Mouse (Mus musculus) kidney, embryonic 15.5 days (tissue): ENCODE measurements around the gene Myh9. TPM values are rescaled to one million over a fixed set of nuclear protein-coding genes. Genes with fewer than 3 reads are reported as not detected.

Source experiments
- ATAC-seq: fragments of 200-750 bp; cut with Nextera tagmentation; replicated peaks from 2 replicates; pipeline ENCODE4 v1.8.0; 2017; ENCODE audit warnings: moderate TSS enrichment; ENCODE audit not compliant: low FRiP score
- H3K27ac ChIP-seq: fragments of 300-500 bp; sonication (generic); 2 replicates; pipeline ENCODE4 v1.5.1; 2015; ENCODE audit warnings: mild to moderate bottlenecking, inconsistent platforms
- H3K27me3 ChIP-seq: fragments of 300-500 bp; sonication (generic); 2 replicates; pipeline ENCODE4 v1.6.1; 2015; ENCODE audit warnings: inconsistent platforms
- H3K36me3 ChIP-seq: fragments of 300-500 bp; sonication (generic); 2 replicates; pipeline ENCODE4 v1.6.1; 2015; ENCODE audit warnings: inconsistent platforms
- H3K4me1 ChIP-seq: fragments of 300-500 bp; sonication (generic); 2 replicates; pipeline ENCODE4 v1.6.1; 2015; ENCODE audit warnings: inconsistent platforms
- H3K4me2 ChIP-seq: fragments of 300-500 bp; sonication (generic); 2 replicates; pipeline ENCODE4 v1.6.1; 2015; ENCODE audit warnings: moderate library complexity, mild to moderate bottlenecking, inconsistent platforms
- H3K4me3 ChIP-seq: fragments of 300-500 bp; sonication (generic); replicated peaks from 2 replicates; pipeline ENCODE4 v1.5.1; 2015; ENCODE audit warnings: mild to moderate bottlenecking, inconsistent platforms
- H3K9ac ChIP-seq: fragments of 300-500 bp; sonication (generic); 2 replicates; pipeline ENCODE4 v1.6.1; 2015; ENCODE audit warnings: mild to moderate bottlenecking, inconsistent platforms
- H3K9me3 ChIP-seq: fragments of 300-500 bp; sonication (generic); replicated peaks from 2 replicates; pipeline ENCODE4 v1.6.1; 2016; ENCODE audit warnings: inconsistent platforms
- WGBS: fragments of 180-500 bp; shearing (Covaris S2); methylation state at CpG from one replicate; pipeline ENCODE4 v1.1.7; 2015; ENCODE audit warnings: mixed read lengths; 5-methylcytosine and 5-hydroxymethylcytosine counted together
- polyA plus RNA-seq: library from polyadenylated mRNA; unstranded; fragments of >200 nt; fragmentation: Nextera tagmentation; extraction: Ambion mirVana; gene quantifications from 2 replicates; pipeline ENCODE4 v1.2.1, GENCODE M21; 2015

Myh9 gene
- polyA plus RNA-seq, 1 experiment from 2014 or later, result 60.2 TPM

DNA sequence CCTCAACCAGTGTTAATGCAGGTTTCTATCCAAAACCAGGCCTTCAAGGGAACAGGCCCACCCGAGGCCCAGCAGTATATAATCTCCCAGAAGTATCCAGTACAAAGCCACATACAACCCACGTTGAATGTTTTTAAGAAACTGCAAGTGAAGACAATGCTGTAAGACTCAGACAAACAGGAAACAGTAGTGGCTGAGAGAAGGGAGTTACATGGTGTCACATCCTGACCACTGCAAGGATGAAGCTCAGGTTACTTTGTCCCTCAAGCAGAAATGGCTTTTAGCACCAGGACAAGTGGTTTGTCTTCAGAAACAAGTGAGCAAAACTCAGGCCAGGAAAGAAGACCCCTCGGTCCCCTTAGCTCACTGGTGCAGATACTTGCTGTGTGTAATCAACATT, 52.8 kb downstream of the Myh9 start:
- no peak for ATAC-seq

DNA sequence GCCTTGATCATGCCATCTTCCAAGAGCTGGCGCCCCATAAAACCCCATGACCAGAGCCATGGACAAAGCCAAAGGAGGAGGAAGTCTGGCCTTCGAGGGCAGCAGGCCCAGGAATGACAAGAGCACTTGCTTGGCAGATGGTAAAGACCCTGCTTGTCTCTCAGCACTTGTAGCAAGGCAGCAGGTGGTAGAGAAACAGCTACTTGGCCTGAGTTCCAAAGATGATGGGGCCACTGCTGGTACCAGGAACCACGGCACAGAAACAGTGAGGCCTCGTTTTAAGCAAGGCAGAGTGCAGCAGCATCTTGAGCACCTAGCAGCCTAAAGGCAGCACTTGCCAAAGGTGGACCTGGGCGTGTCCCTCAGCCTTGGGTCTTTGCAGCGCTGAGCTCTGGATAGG, 53.6 kb downstream of the Myh9 start:
- no peak overlapping the region for H3K9ac ChIP-seq
- no peak overlapping the region for H3K4me2 ChIP-seq
- H3K36me3 ChIP-seq, result peaks cover 100% of the 10 kb centered on the region
- peaks cover 7% of the 10 kb centered on the region; the same call in 1 of the 2 replicates for H3K4me1 ChIP-seq
- WGBS, result 93% methylated on average over 6 of the region's 6 CpGs
- no peaks in the 10 kb centered on the region for H3K27me3 ChIP-seq
- no peak overlapping the region for H3K4me3 ChIP-seq
- H3K27ac ChIP-seq, result no peak overlapping the region
- H3K9me3 ChIP-seq, result no peaks in the 10 kb centered on the region
- no peak for ATAC-seq

More for the DNA sequence above, 52.8 kb downstream of the Myh9 start:
- Histone ChIP-seq H3K4me1 (peaks cover 13% of the 10 kb centered on the region; the same call in 1 of the 2 replicates), H3K36me3 (peaks cover 100% of the 10 kb centered on the region), H3K4me2 (no peak overlapping the region), H3K9ac (no peak overlapping the region), H3K9me3 (no peaks in the 10 kb centered on the region), H3K27me3 (no peaks in the 10 kb centered on the region), H3K27ac (no peak overlapping the region), H3K4me3 (no peak overlapping the region)
- 76% methylated on average over 3 of the region's 3 CpGs for WGBS

DNA sequence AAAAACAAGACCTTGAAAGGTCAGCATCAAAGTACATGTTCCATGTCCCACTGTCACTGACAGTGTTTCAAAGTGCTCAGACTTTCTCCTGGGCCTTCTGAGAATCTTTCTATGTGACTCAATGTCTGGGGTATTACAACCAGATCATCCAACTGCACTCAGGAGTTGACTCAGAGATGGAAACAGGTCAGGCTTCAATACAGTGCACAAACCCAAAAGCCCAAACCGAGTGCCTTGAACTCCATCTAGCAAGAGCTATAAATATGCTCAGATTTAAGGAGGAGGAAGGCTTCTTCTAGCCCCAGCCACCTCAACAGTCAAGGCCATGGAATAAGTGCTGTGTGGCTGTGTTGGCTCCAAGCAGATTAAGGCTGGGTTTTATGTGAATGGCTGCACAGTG, 56.2 kb downstream of the Myh9 start:
- Histone ChIP-seq H3K4me1 (0 out of 2 replicates have a peak, but pooled peaks cover 6% of the 10 kb centered on the region), H3K4me3 (no peak overlapping the region), H3K4me2 (no peak overlapping the region), H3K27ac (no peak overlapping the region), H3K27me3 (no peaks in the 10 kb centered on the region), H3K9ac (no peak overlapping the region), H3K36me3 (peaks cover 100% of the 10 kb centered on the region), H3K9me3 (no peaks in the 10 kb centered on the region)
- ATAC-seq, result no peak
- 45% methylated on average over 1 of the region's 1 CpGs for WGBS

DNA sequence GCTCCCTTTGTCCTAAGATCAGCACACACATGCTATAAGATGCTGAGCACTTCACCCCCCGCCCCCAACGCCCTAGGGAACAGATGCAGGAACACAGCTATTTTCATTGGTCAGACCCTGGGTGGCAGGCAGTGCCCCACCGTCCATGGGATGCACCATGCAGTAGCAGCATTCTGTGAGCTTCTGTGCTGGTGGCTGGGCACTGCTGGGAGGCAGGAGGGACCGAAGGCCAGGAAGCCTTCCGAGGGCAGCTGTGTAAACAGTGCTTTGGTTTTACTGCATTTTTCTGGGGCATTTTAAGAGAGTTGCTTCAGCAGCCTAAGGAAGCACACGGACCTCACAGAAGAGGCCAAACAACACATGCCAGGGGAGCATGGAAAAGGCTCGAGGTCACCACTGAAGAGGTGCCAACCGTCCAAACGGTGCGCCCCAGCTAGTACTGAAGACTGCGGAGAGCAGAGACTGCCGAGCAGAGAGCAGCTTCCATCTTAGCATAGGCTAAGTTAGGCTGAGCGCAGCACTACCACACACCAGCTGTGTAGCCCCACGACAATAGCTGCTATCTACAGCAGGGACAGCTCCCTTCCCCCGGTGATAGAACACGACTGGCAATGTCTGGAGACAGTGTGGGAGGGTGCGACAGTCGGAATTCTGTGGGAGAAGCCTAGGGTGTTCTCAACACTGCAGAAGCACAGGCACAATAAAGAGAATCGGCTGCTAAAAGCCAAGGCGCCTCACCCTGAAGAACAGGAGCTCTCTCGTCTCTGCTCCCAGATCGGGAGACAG, 57.7 kb downstream of the Myh9 start:
- Histone ChIP-seq H3K4me1 (0 out of 2 replicates have a peak, but pooled peaks cover 6% of the 10 kb centered on the region), H3K27ac (peak overlapping the region; percentile 24; the same call in 1 of the 2 replicates), H3K9ac (0 out of 2 replicates have a peak overlapping the region, but pooled peaks have one; percentile 3), H3K36me3 (peaks cover 100% of the 10 kb centered on the region), H3K9me3 (no peaks in the 10 kb centered on the region), H3K4me2 (no peak overlapping the region), H3K27me3 (no peaks in the 10 kb centered on the region), H3K4me3 (no peak overlapping the region)
- WGBS, result 48% methylated on average over 22 of the region's 22 CpGs
- ATAC-seq, result peak; percentile 42; the same call in 1 of the 2 replicates

DNA sequence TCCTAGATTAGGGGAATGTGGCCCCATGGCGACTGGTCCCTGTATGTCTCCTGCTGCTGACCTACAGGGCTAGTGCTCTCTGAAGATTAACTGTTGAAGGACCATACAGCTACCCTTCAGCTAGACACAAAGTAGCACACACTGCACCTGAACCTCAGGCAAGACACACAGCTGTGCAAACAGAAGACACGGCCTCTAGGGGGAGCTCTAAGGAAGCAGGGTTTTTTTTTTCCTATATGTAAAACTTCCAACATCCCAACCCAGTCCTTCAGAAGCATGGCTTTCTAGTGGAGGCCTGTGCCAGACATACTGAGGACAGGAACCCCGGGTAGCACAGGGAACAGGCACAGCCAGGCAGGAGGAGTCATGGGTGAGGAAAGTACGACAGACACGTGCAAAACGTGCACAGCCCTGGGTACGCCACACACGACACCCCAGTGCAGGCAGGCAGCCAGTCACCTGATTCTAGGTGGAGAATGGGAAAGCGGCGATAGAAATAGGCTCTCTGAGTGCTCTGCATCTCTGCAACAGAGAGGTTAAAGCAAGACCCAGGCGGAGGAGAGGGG, 59.4 kb downstream of the Myh9 start:
- Histone ChIP-seq H3K4me3 (no peak overlapping the region), H3K27me3 (no peaks in the 10 kb centered on the region), H3K4me2 (no peak overlapping the region), H3K9ac (no peak overlapping the region), H3K4me1 (0 out of 2 replicates have a peak, but pooled peaks cover 6% of the 10 kb centered on the region), H3K27ac (no peak overlapping the region), H3K9me3 (no peaks in the 10 kb centered on the region), H3K36me3 (peaks cover 100% of the 10 kb centered on the region)
- WGBS, result 84% methylated on average over 11 of the region's 11 CpGs
- ATAC-seq, result no peak

DNA sequence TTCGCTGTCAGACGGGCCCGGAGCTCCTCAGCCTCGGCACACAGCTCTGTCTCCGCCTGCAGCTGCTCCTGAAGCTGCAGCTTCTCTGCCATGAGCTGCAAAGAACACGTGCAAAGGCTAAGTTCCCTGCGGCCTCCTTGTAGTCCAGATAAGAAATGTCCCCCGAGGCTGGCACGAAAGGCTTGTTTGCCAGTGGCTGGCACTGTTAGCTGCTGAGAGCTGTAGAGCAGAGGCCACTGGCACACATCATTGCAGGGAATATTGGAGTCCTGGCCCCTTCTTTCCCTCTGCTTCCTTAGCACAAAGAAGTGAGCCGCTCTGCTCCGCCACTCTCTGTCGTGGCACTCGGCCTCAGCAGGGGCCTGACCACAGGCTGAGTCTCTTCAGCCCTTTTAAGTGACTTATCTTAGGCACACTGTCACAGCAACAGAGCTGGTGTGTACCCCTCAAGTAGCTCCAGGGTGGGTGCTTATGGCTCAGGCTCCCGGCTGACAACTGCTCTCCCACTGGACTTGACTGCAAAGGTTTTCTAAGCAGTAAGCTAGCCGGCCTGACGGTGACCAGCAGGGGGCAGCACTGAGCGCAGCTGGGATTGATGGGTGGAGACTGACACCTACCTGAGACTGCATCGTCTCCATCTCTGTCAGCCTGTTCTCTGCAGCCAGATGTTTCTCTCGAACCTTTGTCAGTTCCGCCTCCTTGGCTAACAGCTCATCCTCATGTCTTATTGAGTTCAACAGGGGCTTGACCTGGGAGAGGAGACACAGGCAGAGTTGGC, 66.6 kb downstream of the Myh9 start:
- Histone ChIP-seq H3K9me3 (no peaks in the 10 kb centered on the region), H3K27me3 (no peaks in the 10 kb centered on the region), H3K4me3 (no peak overlapping the region), H3K27ac (no peak overlapping the region), H3K4me1 (no peaks in the 10 kb centered on the region), H3K36me3 (peaks cover 100% of the 10 kb centered on the region), H3K4me2 (no peak overlapping the region), H3K9ac (no peak overlapping the region)
- WGBS, result 64% methylated on average over 20 of the region's 20 CpGs
- 0 out of 2 replicates have a peak, but pooled peaks have one; percentile 50 for ATAC-seq

DNA sequence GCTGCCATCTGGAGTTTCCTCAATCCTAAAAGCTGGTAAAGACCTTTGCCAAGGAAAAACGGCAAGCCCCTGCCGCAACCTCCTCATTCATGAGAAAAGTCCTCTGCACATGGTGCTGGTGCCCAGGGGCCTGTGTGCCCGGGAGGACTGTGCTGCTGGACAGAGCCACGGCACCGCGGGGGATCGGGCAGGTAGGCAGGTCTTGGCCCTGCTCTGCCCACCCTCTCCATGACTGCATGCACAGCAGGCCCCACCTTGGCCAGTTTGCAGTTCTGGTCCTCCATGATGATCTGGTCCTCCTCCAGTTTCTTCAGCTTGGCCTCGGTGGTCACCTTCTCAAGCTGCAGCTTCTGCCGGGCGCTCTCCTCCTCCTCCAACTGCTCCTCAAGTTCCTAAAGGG, 67.7 kb downstream of the Myh9 start:
- H3K4me3 ChIP-seq, result no peak overlapping the region
- peaks cover 100% of the 10 kb centered on the region for H3K36me3 ChIP-seq
- WGBS, result 97% methylated on average over 10 of the region's 10 CpGs
- H3K9ac ChIP-seq, result no peak overlapping the region
- no peaks in the 10 kb centered on the region for H3K9me3 ChIP-seq
- H3K4me1 ChIP-seq, result no peaks in the 10 kb centered on the region
- H3K27ac ChIP-seq, result no peak overlapping the region
- H3K4me2 ChIP-seq, result no peak overlapping the region
- no peaks in the 10 kb centered on the region for H3K27me3 ChIP-seq
- no peak for ATAC-seq

DNA sequence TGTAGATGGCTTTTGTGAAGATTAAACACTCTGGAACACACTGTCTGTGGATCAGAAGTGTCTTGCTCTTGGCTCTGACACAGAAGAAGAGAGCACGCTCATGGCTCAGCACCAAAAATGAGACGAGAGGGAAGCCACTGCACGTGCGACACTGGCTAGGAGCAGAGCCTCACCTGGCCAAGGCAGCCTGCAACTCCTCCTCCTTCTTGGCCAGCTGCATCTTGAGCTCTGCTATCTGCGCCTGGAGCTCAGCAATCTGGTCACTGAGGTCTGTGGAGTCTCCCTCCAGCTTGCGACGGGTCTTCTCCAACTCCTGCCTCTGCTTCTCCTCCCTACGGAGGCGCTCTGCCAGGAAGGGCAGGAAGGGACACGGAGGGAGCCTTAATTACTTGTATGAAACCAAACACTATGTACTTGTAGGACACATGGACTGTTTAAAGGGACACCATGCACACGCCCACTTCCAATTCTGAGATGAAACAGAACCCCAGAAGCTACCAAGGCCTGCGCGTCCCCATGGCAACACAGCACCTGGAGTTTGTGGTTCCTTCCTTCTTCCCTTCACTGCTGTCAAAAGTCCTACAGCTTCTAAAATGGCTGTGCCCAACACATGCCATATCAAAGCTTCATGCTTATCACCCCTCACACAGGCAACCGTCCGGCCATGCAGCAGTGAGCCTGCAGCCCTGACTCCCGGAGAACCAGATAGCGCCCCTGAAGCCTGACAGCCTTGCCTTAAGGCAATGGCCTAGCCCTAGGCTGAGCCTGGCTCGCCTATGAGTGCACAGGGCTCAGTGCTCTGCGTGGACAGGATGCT, 68.7 kb downstream of the Myh9 start:
- Histone ChIP-seq H3K36me3 (peaks cover 100% of the 10 kb centered on the region), H3K27ac (no peak overlapping the region), H3K27me3 (no peaks in the 10 kb centered on the region), H3K9me3 (no peaks in the 10 kb centered on the region), H3K9ac (no peak overlapping the region), H3K4me2 (no peak overlapping the region), H3K4me3 (no peak overlapping the region), H3K4me1 (no peaks in the 10 kb centered on the region)
- 91% methylated on average over 19 of the region's 19 CpGs for WGBS
- no peak for ATAC-seq

DNA sequence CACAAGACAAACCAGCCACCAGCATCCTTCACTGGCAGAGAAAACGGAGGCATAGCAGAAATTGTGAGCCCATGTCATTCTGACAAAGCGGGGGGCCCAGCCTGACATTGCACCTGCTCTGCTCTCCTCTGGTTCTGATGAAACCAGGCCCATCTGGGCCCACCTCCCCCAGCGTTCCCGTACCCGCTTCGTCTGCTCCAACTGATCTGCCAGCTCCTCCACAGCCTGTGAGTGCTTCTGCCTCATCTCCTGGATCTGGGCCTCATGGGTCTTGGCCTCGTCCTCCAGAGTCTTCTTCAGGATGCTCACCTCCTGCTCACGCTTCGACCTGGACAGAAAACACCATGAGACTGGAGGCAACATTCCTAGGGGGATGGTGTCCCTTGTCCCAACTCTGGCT, 71.0 kb downstream of the Myh9 start:
- H3K9me3 ChIP-seq, result no peaks in the 10 kb centered on the region
- ATAC-seq, result no peak
- no peak overlapping the region for H3K9ac ChIP-seq
- H3K4me1 ChIP-seq, result no peaks in the 10 kb centered on the region
- H3K4me3 ChIP-seq, result no peak overlapping the region
- peaks cover 100% of the 10 kb centered on the region for H3K36me3 ChIP-seq
- H3K27me3 ChIP-seq, result no peaks in the 10 kb centered on the region
- no peak overlapping the region for H3K4me2 ChIP-seq
- WGBS, result 89% methylated on average over 9 of the region's 9 CpGs
- no peak overlapping the region for H3K27ac ChIP-seq

DNA sequence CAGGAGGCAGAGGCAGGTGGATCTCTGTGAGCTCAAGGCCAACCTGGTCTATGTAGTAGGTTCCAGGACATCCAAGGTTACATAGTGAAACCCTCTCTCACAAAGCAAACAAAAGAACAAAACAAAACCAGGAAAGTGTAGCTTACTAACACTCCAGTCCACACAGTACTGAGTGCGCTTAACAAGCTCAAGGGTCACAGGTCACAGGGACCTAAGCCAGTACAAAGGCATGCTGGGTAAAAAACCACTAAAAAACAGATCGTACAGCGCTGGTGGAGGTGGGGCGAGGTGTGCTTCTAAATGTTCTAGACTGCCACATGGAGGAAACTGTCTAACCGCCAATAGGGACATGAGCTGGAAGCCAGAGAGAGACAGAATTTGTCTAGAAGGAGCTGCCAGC, 71.6 kb downstream of the Myh9 start:
- no peaks in the 10 kb centered on the region for H3K27me3 ChIP-seq
- peaks cover 100% of the 10 kb centered on the region for H3K36me3 ChIP-seq
- 89% methylated on average over 5 of the region's 5 CpGs for WGBS
- H3K9me3 ChIP-seq, result no peaks in the 10 kb centered on the region
- H3K4me1 ChIP-seq, result no peaks in the 10 kb centered on the region
- H3K9ac ChIP-seq, result no peak overlapping the region
- no peak for ATAC-seq
- H3K4me3 ChIP-seq, result no peak overlapping the region
- no peak overlapping the region for H3K4me2 ChIP-seq
- no peak overlapping the region for H3K27ac ChIP-seq

DNA sequence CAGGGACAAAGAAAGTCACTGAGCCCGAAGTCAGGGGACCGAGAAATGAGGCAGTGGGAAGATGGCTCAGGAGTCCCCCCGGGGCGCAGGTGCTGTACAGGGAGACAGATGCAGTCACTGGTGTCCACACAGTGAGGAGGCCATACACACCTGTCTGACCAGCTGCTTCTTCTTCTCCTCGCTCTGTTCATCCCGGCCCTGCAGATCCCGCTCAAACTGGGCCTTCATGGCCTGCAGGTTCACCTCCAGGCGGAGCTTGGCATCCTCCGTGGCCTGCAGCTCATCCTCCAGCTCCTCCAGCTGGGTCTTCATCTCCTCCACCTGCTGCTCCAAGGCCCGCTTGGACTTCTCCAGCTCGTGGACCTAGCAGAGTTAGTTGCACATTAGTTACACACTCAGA, 75.0 kb downstream of the Myh9 start:
- Histone ChIP-seq H3K9ac (no peak overlapping the region), H3K4me2 (no peak overlapping the region), H3K4me3 (no peak overlapping the region), H3K36me3 (peaks cover 100% of the 10 kb centered on the region), H3K27me3 (no peaks in the 10 kb centered on the region), H3K27ac (no peak overlapping the region), H3K9me3 (no peaks in the 10 kb centered on the region), H3K4me1 (no peaks in the 10 kb centered on the region)
- no peak for ATAC-seq
- 91% methylated on average over 11 of the region's 11 CpGs for WGBS
